Mouse (Mus musculus) MEL (cell line): ENCODE measurements around the gene Snrnp70. TPM values are rescaled to one million over a fixed set of nuclear protein-coding genes. Genes with fewer than 3 reads are reported as not detected.

Experiments
- DNase-seq: peaks from one replicate; pipeline ENCODE4 v3.0.0; 2011; ENCODE audit warnings: low read depth, low spot score
- H3K27ac ChIP-seq: 2 replicates; pipeline ENCODE4 v1.5.1; 2012; ENCODE audit warnings: low read depth, mild to moderate bottlenecking, control low read depth, low read length, moderate library complexity; ENCODE audit not compliant: control insufficient read depth
- H3K27me3 ChIP-seq, 2 experiments: fragments of 150-350 bp in 1 of 2; sonication (generic) in 1 of 2; 2 replicates each; pipeline ENCODE4 v1.6.1; 2012; ENCODE audit warnings: low read length in 2 of 2, mild to moderate bottlenecking in 2 of 2, improper control_type of control experiment in 1 of 2, moderate library complexity in 1 of 2; ENCODE audit not compliant: insufficient read depth in 2 of 2, control insufficient read depth in 1 of 2
- H3K36me3 ChIP-seq, 2 experiments: 2 replicates each; pipeline ENCODE4 v1.6.1; 2012 to 2014; ENCODE audit warnings: low read length in 2 of 2, improper control_type of control experiment in 1 of 2, inconsistent platforms in 1 of 2, mild to moderate bottlenecking in 1 of 2; ENCODE audit not compliant: insufficient read depth in 2 of 2, control insufficient read depth in 1 of 2
- H3K4me1 ChIP-seq, 2 experiments: fragments of 150-350 bp in 1 of 2; sonication (generic) in 1 of 2; 2 replicates each; pipeline ENCODE4 v1.6.1; 2012; ENCODE audit warnings: low read length in 2 of 2, improper control_type of control experiment in 1 of 2, mild to moderate bottlenecking in 1 of 2; ENCODE audit not compliant: insufficient read depth in 2 of 2, control insufficient read depth in 1 of 2
- H3K4me3 ChIP-seq, 2 experiments: fragments of 150-350 bp in 1 of 2; sonication (generic) in 1 of 2; 2 replicates each; pipeline ENCODE4 v1.5.1; 2012; ENCODE audit warnings: low read depth in 2 of 2, low read length in 2 of 2, mild to moderate bottlenecking in 2 of 2, moderate library complexity in 2 of 2, control low read depth in 1 of 2, improper control_type of control experiment in 1 of 2; ENCODE audit not compliant: control insufficient read depth in 1 of 2, insufficient read depth in 1 of 2
- H3K79me2 ChIP-seq: 2 replicates; pipeline ENCODE4 v1.6.1; 2012; ENCODE audit warnings: mild to moderate bottlenecking, low read length, moderate library complexity; ENCODE audit not compliant: control insufficient read depth, poor library complexity, insufficient read depth
- H3K9ac ChIP-seq: 2 replicates; pipeline ENCODE4 v1.6.1; 2012; ENCODE audit warnings: low read depth, mild to moderate bottlenecking, control low read depth, low read length, moderate library complexity; ENCODE audit not compliant: control insufficient read depth, poor library complexity, severe bottlenecking
- H3K9me3 ChIP-seq: fragments of 150-350 bp; sonication (generic); replicated peaks from 2 replicates; pipeline ENCODE4 v1.6.1; 2012; ENCODE audit warnings: mild to moderate bottlenecking, low read length, improper control_type of control experiment, moderate library complexity; ENCODE audit not compliant: insufficient read depth
- CHD1 ChIP-seq: IDR thresholded peaks from 2 replicates; pipeline ENCODE4 v1.6.1; 2012; ENCODE audit warnings: low read depth, mild to moderate bottlenecking, inconsistent platforms, low read length, improper control_type of control experiment
- CTCF ChIP-seq, 3 experiments: IDR thresholded peaks in 2 of 3; conservative IDR thresholded peaks in 1 of 3; 2 replicates each; pipeline ENCODE4 v1.5.1; 2011 to 2012; ENCODE audit warnings: low read length in 3 of 3, low read depth in 2 of 3, mild to moderate bottlenecking in 2 of 3, improper control_type of control experiment in 1 of 3, inconsistent platforms in 1 of 3, mixed read lengths in 1 of 3, moderate library complexity in 1 of 3; ENCODE audit not compliant: control insufficient read depth in 1 of 3, insufficient read depth in 1 of 3, poor library complexity in 1 of 3, severe bottlenecking in 1 of 3
- EP300 ChIP-seq, 2 experiments: IDR thresholded peaks; 2 replicates each; pipeline ENCODE4 v1.6.1; 2011; ENCODE audit warnings: improper control_type of control experiment in 2 of 2, low read length in 2 of 2, low read depth in 1 of 2, mild to moderate bottlenecking in 1 of 2
- ETS1 ChIP-seq: IDR thresholded peaks from 2 replicates; pipeline ENCODE4 v1.6.1; 2012; ENCODE audit warnings: low read depth, mild to moderate bottlenecking, inconsistent platforms, low read length, improper control_type of control experiment, moderate library complexity
- GABPA ChIP-seq: IDR thresholded peaks from 2 replicates; pipeline ENCODE4 v1.6.1; 2012; ENCODE audit warnings: low read depth, mild to moderate bottlenecking, inconsistent platforms, low read length, improper control_type of control experiment, moderate library complexity
- GATA1 ChIP-seq: IDR thresholded peaks from 2 replicates; pipeline ENCODE4 v1.6.1; 2011; ENCODE audit warnings: low read depth, low read length, improper control_type of control experiment
- HCFC1 ChIP-seq: IDR thresholded peaks from 2 replicates; pipeline ENCODE4 v1.6.1; 2012; ENCODE audit warnings: low read depth, mild to moderate bottlenecking, inconsistent platforms, low read length, improper control_type of control experiment, moderate library complexity
- KAT2A ChIP-seq: conservative IDR thresholded peaks from 2 replicates; pipeline ENCODE4 v1.6.1; 2012; ENCODE audit warnings: low read depth, low read length, improper control_type of control experiment, inconsistent platforms
- MAZ ChIP-seq: IDR thresholded peaks from 2 replicates; pipeline ENCODE4 v1.6.1; 2012; ENCODE audit warnings: low read depth, mild to moderate bottlenecking, inconsistent platforms, low read length, improper control_type of control experiment
- MEF2A ChIP-seq: IDR thresholded peaks from 2 replicates; pipeline ENCODE4 v1.6.1; 2014; ENCODE audit warnings: low read depth, mild to moderate bottlenecking, inconsistent platforms, low read length, improper control_type of control experiment; ENCODE audit not compliant: poor library complexity, insufficient replicate concordance, severe bottlenecking; ENCODE audit errors: extremely low read depth
- MXI1 ChIP-seq: IDR thresholded peaks from 2 replicates; pipeline ENCODE4 v1.6.1; 2011; ENCODE audit warnings: mild to moderate bottlenecking, low read depth, low read length, improper control_type of control experiment
- MYB ChIP-seq: IDR thresholded peaks from 2 replicates; pipeline ENCODE4 v1.6.1; 2011; ENCODE audit warnings: mild to moderate bottlenecking, low read depth, low read length, improper control_type of control experiment
- MYC ChIP-seq: IDR thresholded peaks from 2 replicates; pipeline ENCODE4 v1.6.1; 2011; ENCODE audit warnings: low read depth, mild to moderate bottlenecking, low read length, improper control_type of control experiment, moderate library complexity
- NRF1 ChIP-seq: IDR thresholded peaks from 2 replicates; pipeline ENCODE4 v1.6.1; 2014; ENCODE audit warnings: low read depth, mild to moderate bottlenecking, inconsistent platforms, low read length, improper control_type of control experiment, moderate library complexity; ENCODE audit not compliant: poor library complexity, insufficient read depth, severe bottlenecking
- POLR2AphosphoS2 ChIP-seq: IDR thresholded peaks from 2 replicates; pipeline ENCODE4 v1.6.1; 2011; ENCODE audit warnings: low read length, improper control_type of control experiment
- RAD21 ChIP-seq: IDR thresholded peaks from 2 replicates; pipeline ENCODE4 v1.6.1; 2011; ENCODE audit warnings: mild to moderate bottlenecking, low read depth, low read length, improper control_type of control experiment
- UBTF ChIP-seq: IDR thresholded peaks from 2 replicates; pipeline ENCODE4 v1.6.1; 2012; ENCODE audit warnings: low read depth, mild to moderate bottlenecking, inconsistent platforms, low read length, improper control_type of control experiment, moderate library complexity, borderline replicate concordance; ENCODE audit not compliant: insufficient read depth
- USF1 ChIP-seq: IDR thresholded peaks from 2 replicates; pipeline ENCODE4 v1.6.1; 2014; ENCODE audit warnings: low read depth, mild to moderate bottlenecking, inconsistent platforms, low read length, improper control_type of control experiment, moderate library complexity
- ZC3H11A ChIP-seq: IDR thresholded peaks from 2 replicates; pipeline ENCODE4 v1.6.1; 2012; ENCODE audit warnings: low read depth, mild to moderate bottlenecking, inconsistent platforms, low read length, improper control_type of control experiment
- ZNF384 ChIP-seq: IDR thresholded peaks from 2 replicates; pipeline ENCODE4 v1.6.1; 2012; ENCODE audit warnings: low read depth, mild to moderate bottlenecking, inconsistent platforms, low read length, improper control_type of control experiment
- polyA plus RNA-seq, 2 experiments: library from polyadenylated mRNA; stranded (reverse) in 1 of 2; unstranded in 1 of 2; fragments of >175 nt in 1 of 2; fragments of >200 nt in 1 of 2; gene quantifications; 2 replicates each; pipeline versions ENCODE4 v1.2.1 to v1.2.4; 2012; ENCODE audit warnings: low replicate concordance in 2 of 2, low read depth in 1 of 2; ENCODE audit not compliant: insufficient read length in 2 of 2, insufficient read depth in 1 of 2, missing spikeins in 1 of 2
- total RNA-seq: library from RNA; depleted of rRNA; stranded (reverse); fragments of 300-350 nt; gene quantifications from 2 replicates; pipeline ENCODE4 v1.2.3, GENCODE M21; 2012

Gene Snrnp70
- total and polyA plus RNA-seq, 3 experiments: 272 to 1,478 (median 588) TPM

- H3K27ac ChIP-seq: no peak overlapping the region
- no peak overlapping the region for H3K9ac ChIP-seq
- no peaks in the 10 kb centered on the region for H3K4me1 ChIP-seq
- no peak for DNase-seq
- H3K4me3 ChIP-seq: no peak overlapping the region
- no peak for TF ChIP-seq GATA1
- no peak for TF ChIP-seq MYB
- no peak for TF ChIP-seq ZC3H11A
- no peak for TF ChIP-seq MEF2A
- TF ChIP-seq USF1: no peak
- TF ChIP-seq HCFC1: no peak
- TF ChIP-seq KAT2A: no peak
- TF ChIP-seq POLR2AphosphoS2: no peak
- no peak for TF ChIP-seq EP300 (IDR thresholded peaks at IDR 0.05; ENCODE audit: low read depth in 1 of 2, low read length in 2 of 2)
- TF ChIP-seq CTCF (IDR thresholded peaks at IDR 0.05 in 2 of 3, conservative IDR thresholded peaks at IDR 0.05 in 1 of 3; ENCODE audit: control insufficient read depth in 1 of 3, insufficient read depth in 1 of 3, low read depth in 2 of 3, low read length in 3 of 3, poor library complexity in 1 of 3, severe bottlenecking in 1 of 3): no peak
- TF ChIP-seq ETS1: no peak
- no peak for TF ChIP-seq RAD21
- no peak for TF ChIP-seq UBTF
- TF ChIP-seq CHD1: no peak
- no peak for TF ChIP-seq MXI1
- TF ChIP-seq GABPA: no peak
- no peak for TF ChIP-seq NRF1
- no peaks in the 10 kb centered on the region for H3K27me3 ChIP-seq
- H3K9me3 ChIP-seq: no peaks in the 10 kb centered on the region
- H3K79me2 ChIP-seq: 0 out of 2 replicates have a peak, but pooled peaks cover 1% of the 10 kb centered on the region
- H3K36me3 ChIP-seq: peaks cover 0 to 3% of the 10 kb centered on the region in 2 experiments; a peak in 1 of 4 replicates
Observed at GRCm38 (mm10) chr7:45421194-45421593, 25.7 kb upstream of the Snrnp70 start.

- no peak for DNase-seq
- no peak for TF ChIP-seq ZNF384
- TF ChIP-seq MAZ: no peak
- no peak for TF ChIP-seq MYC
- TF ChIP-seq POLR2AphosphoS2: peak; percentile 54; the same call in 1 of the 2 replicates
Observed at GRCm38 (mm10) chr7:45420615-45420919, 25.0 kb upstream of the Snrnp70 start, which contains the start of gene Lhb. Gene Lhb (plus strand): TSS chr7:45420820.

More at GRCm38 (mm10) chr7:45420615-45420919, 25.0 kb upstream of the Snrnp70 start, which contains the start of gene Lhb:
- Histone ChIP-seq H3K4me3 (no peak within 1 kb of the TSS), H3K36me3 (peaks cover 0 to 3% of the 10 kb centered on the region in 2 experiments; a peak in 1 of 4 replicates), H3K79me2 (0 out of 2 replicates have a peak, but pooled peaks cover 1% of the 10 kb centered on the region), H3K27me3 (no peaks in the 10 kb centered on the region), H3K9ac (no peak within 1 kb of the TSS), H3K9me3 (no peaks in the 10 kb centered on the region), H3K27ac (no peak within 1 kb of the TSS), H3K4me1 (no peaks in the 10 kb centered on the region)
